Mouse (Mus musculus): ENCODE results near the gene Ror1. TPM values are rescaled to one million over a fixed set of nuclear protein-coding genes. Genes with fewer than 3 reads are reported as not detected.

Gene Ror1
- total RNA-seq, 1 experiment from 2014 or later: not detected

- no peak for ATAC-seq (ENCODE audit: extremely low read depth, insufficient number of reproducible peaks, low FRiP score, poor library complexity, severe bottlenecking)
Observed at GRCm38 (mm10) chr4:100196255-100196793, 100.7 kb downstream of the Ror1 start.

GRCm38 (mm10) chr4:100198275-100198674, 102.7 kb downstream of the Ror1 start:
- no peak for ATAC-seq (ENCODE audit: extremely low read depth, insufficient number of reproducible peaks, low FRiP score, poor library complexity, severe bottlenecking)

DNA sequence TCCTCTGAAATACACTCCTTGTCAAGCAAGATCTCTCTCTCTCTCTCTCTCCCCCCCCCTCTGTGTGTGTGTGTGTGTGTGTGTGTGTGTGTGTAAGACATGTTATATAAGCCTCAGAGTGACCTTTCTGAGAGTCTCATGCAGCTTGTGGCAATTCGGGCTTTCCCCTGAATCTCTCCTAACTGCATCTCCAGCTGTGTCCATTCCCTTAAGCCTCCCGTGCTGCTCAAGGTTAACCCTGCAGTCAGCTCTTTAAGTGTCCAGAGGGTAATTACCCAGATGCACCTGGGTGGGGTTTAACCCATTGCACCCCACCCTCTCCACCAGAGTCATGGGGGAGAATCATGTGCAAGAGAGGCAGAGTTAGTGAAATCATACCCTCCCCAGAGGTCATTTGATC, 105.7 kb downstream of the Ror1 start:
- ATAC-seq (ENCODE audit: extremely low read depth, insufficient number of reproducible peaks, low FRiP score, poor library complexity, severe bottlenecking): no peak

GRCm38 (mm10) chr4:100203066-100203465, 107.5 kb downstream of the Ror1 start:
- ATAC-seq (ENCODE audit: extremely low read depth, insufficient number of reproducible peaks, low FRiP score, poor library complexity, severe bottlenecking): no peak

GRCm38 (mm10) chr4:100203688-100204087, 108.1 kb downstream of the Ror1 start:
- ATAC-seq (ENCODE audit: extremely low read depth, insufficient number of reproducible peaks, low FRiP score, poor library complexity, severe bottlenecking): no peak

GRCm38 (mm10) chr4:100204381-100204780, 108.8 kb downstream of the Ror1 start:
- ATAC-seq (ENCODE audit: extremely low read depth, insufficient number of reproducible peaks, low FRiP score, poor library complexity, severe bottlenecking): no peak

DNA sequence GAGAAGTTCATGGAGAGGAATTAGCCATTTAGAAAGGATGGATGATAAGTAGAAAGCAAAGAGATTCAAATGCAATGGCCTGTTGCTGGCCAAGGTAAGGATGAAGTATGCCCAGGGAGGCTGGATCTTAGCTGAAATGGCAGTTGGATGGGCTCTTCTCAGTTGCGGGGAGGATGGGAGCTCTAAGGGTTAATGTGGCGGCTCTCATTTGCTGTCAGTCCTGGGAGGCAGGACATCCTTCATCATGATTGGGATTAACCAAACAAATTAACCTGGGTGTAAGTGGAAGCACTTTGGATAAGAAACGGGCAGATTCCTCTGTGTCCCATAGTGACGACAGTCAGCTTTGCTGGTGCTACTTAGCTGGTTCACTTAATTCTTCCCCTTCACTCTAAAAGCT, 112.5 kb downstream of the Ror1 start:
- no peak for ATAC-seq (ENCODE audit: extremely low read depth, insufficient number of reproducible peaks, low FRiP score, poor library complexity, severe bottlenecking)

GRCm38 (mm10) chr4:100209106-100209505, 113.5 kb downstream of the Ror1 start:
- no peak for ATAC-seq (ENCODE audit: extremely low read depth, insufficient number of reproducible peaks, low FRiP score, poor library complexity, severe bottlenecking)

DNA sequence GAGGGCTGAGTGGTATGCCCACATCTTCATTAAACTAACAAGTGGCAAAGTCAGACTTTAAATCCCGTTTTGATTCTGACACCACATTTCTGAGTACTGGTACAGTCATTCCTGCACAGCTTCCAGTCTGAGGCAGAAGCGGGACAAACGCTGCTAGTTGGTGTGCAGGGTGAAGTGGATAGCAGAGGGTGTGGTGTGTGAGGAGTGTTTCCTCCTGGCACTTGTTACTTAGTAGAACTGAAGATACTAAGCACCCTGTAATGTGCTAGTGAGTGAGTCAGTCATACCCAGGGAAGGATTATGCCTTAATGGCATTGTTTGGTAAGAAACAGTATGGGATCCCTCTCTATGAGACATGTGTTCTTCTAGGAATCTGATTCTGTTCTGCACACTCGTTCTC, 115.7 kb downstream of the Ror1 start:
- no peak for ATAC-seq (ENCODE audit: extremely low read depth, insufficient number of reproducible peaks, low FRiP score, poor library complexity, severe bottlenecking)

GRCm38 (mm10) chr4:100214324-100215215, 119.0 kb downstream of the Ror1 start:
- ATAC-seq (ENCODE audit: extremely low read depth, insufficient number of reproducible peaks, low FRiP score, poor library complexity, severe bottlenecking): no peak

DNA sequence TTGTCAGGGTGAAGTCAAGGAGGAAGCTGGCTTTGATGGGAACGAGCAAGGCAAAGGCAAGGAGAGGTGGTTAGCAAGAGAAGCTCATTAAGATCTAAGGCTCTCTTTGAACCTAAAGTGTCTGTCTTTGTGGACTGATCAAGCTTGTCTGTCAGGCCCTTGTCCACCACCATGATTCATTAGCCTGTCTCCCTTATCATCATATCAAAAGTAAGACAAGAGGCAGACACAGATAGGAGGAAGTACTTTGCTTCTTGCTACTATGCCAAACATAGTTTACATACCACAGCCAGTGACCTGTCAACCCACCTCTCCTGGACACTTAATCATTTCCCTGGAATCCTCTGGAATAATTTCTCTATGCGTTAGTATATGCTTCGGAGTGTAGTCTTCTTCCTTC, 121.0 kb downstream of the Ror1 start:
- ATAC-seq (ENCODE audit: extremely low read depth, insufficient number of reproducible peaks, low FRiP score, poor library complexity, severe bottlenecking): no peak

GRCm38 (mm10) chr4:100219026-100219425, 123.4 kb downstream of the Ror1 start:
- ATAC-seq (ENCODE audit: extremely low read depth, insufficient number of reproducible peaks, low FRiP score, poor library complexity, severe bottlenecking): no peak

GRCm38 (mm10) chr4:100219599-100219998, 124.0 kb downstream of the Ror1 start:
- no peak for ATAC-seq (ENCODE audit: extremely low read depth, insufficient number of reproducible peaks, low FRiP score, poor library complexity, severe bottlenecking)

DNA sequence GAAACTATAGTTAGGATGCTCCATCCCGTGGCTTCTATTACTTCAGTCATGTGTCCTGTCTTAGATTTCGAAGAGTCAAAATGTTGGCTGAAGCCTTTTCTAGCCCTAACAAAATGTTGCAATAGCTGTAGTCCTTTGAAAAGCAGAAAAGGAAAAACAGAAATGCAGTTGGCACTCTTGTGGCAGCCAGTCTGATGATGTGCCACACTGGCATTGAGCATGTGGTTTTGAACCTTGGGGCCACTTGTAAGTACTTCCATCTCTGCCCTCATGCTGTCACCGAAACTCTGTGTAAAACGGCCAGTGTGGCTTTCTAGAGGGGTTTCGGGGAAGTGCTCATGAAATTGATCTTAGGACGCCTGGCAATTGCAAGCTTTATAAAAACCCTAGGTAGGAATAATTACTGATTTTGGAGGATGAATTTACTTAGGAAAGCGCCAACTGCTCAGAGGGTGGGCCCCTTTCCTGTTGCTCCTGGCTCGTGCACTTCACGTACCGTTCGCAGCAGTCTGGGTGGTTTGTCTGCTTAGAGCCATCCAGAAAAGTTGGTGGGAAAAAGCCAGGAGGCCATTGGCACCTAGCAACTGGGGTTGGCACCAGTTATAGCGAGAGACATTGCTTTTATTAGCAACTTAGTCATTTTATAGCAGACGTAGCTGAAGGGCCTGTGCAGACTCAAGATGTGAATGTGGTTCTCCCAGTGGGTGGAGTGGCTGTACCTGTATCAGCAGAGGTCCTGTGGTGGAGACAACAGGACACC, 126.6 kb downstream of the Ror1 start:
- no peak for ATAC-seq (ENCODE audit: extremely low read depth, insufficient number of reproducible peaks, low FRiP score, poor library complexity, severe bottlenecking)

DNA sequence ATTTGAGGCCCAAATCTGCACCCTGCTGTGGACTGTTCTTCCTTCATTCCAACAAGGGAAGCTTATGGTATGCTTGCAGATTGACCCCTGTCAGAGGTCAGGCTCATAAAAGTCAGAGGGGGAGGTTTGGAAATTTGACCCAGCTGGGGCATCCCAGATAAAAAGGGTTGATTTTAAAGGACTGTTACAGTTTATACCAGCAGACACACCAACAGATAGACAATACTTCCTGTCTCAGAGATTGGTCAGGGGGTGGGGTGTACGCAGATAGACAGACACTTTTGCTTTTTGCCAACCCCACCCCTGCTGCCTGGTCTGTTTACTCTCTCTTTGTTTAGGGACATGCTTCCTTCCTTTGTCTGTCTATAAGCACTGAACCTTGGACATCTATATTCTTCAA, 127.9 kb downstream of the Ror1 start:
- ATAC-seq (ENCODE audit: extremely low read depth, insufficient number of reproducible peaks, low FRiP score, poor library complexity, severe bottlenecking): no peak

DNA sequence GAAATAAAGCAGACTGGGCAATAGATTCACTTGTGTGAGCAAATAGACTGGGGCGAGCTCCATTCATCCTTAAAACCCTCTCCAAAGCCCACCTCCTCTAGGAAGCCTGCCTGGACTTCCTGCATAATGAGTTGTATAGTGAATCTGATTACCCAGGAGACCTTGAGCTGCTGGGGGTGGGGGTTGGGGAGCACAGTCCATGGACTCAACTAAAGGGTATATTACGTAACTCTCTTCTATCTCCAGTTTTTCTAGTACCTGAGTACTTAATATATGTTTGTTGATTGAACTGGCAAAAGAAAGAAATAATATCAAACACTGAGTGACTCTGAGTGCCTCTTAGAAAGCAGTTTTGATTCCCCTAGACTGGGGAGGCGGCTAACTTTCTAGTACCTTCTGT, 128.4 kb downstream of the Ror1 start:
- no peak for ATAC-seq (ENCODE audit: extremely low read depth, insufficient number of reproducible peaks, low FRiP score, poor library complexity, severe bottlenecking)

- ATAC-seq (ENCODE audit: extremely low read depth, insufficient number of reproducible peaks, low FRiP score, poor library complexity, severe bottlenecking): no peak
Observed at GRCm38 (mm10) chr4:100226619-100227018, 131.0 kb downstream of the Ror1 start.

GRCm38 (mm10) chr4:100228106-100228505, 132.5 kb downstream of the Ror1 start:
- ATAC-seq (ENCODE audit: extremely low read depth, insufficient number of reproducible peaks, low FRiP score, poor library complexity, severe bottlenecking): no peak

DNA sequence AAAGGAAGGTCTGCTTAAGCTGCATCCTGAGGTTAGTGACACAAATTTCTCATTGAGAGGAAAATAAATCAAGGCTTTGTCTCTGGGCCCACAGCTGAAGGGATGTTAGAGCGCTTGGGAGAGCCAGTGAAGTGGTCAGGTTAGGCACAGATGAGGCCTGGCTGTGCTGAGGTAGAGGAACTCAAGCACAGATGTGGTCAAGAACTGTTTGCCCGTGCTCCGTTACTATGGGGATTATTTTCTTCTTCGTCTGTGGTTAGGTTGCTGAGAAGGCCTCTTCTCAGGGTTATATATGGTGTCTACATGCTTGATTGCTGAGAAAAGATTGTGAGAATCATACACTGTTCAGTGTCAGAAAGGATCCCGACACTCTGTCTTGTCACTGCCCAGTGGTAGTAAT, 134.7 kb downstream of the Ror1 start:
- ATAC-seq (ENCODE audit: extremely low read depth, insufficient number of reproducible peaks, low FRiP score, poor library complexity, severe bottlenecking): no peak

- ATAC-seq (ENCODE audit: extremely low read depth, insufficient number of reproducible peaks, low FRiP score, poor library complexity, severe bottlenecking): no peak
Observed at GRCm38 (mm10) chr4:100230963-100231362, 135.4 kb downstream of the Ror1 start.
